Mouse (Mus musculus) neural tube, embryonic 15.5 days (tissue): ENCODE measurements at regions not wholly inside any gene's neighbourhood (a gene's known extent, or its start where the extent isn't known, plus 50 kb on each side); places are given as distances from the start of the nearest gene placed in this dataset.

Experiments used
- ATAC-seq: fragments of 200-750 bp; cut with Nextera tagmentation; 2 replicates; pipeline ENCODE4 v1.8.0; 2017; ENCODE audit warnings: mild to moderate bottlenecking, moderate TSS enrichment, moderate library complexity; ENCODE audit not compliant: low FRiP score
- H3K27ac ChIP-seq: fragments of 300-500 bp; sonication (generic); replicated peaks from 2 replicates; pipeline ENCODE4 v1.5.1; 2015; ENCODE audit warnings: mild to moderate bottlenecking, inconsistent platforms
- H3K27me3 ChIP-seq: fragments of 300-500 bp; sonication (generic); replicated peaks from 2 replicates; pipeline ENCODE4 v1.6.1; 2015; ENCODE audit warnings: inconsistent platforms
- H3K36me3 ChIP-seq: fragments of 300-500 bp; sonication (generic); 2 replicates; pipeline ENCODE4 v1.6.1; 2015; ENCODE audit warnings: inconsistent platforms
- H3K4me1 ChIP-seq: fragments of 300-500 bp; sonication (generic); 2 replicates; pipeline ENCODE4 v1.6.1; 2015; ENCODE audit warnings: inconsistent platforms
- H3K4me2 ChIP-seq: fragments of 300-500 bp; sonication (generic); 2 replicates; pipeline ENCODE4 v1.6.1; 2015; ENCODE audit warnings: inconsistent platforms, mild to moderate bottlenecking, moderate library complexity
- H3K4me3 ChIP-seq: fragments of 300-500 bp; sonication (generic); replicated peaks from 2 replicates; pipeline ENCODE4 v1.5.1; 2015; ENCODE audit warnings: mild to moderate bottlenecking, inconsistent platforms
- H3K9ac ChIP-seq: fragments of 300-500 bp; sonication (generic); replicated peaks from 2 replicates; pipeline ENCODE4 v1.6.1; 2015; ENCODE audit warnings: mild to moderate bottlenecking, inconsistent platforms
- H3K9me3 ChIP-seq: fragments of 300-500 bp; sonication (generic); replicated peaks from 2 replicates; pipeline ENCODE4 v1.6.1; 2016; ENCODE audit warnings: inconsistent platforms
- WGBS: fragments of 180-500 bp; shearing (Covaris S2); methylation state at CpG from one replicate; pipeline ENCODE4 v1.1.7; 2015; ENCODE audit warnings: mixed read lengths; 5-methylcytosine and 5-hydroxymethylcytosine counted together

DNA sequence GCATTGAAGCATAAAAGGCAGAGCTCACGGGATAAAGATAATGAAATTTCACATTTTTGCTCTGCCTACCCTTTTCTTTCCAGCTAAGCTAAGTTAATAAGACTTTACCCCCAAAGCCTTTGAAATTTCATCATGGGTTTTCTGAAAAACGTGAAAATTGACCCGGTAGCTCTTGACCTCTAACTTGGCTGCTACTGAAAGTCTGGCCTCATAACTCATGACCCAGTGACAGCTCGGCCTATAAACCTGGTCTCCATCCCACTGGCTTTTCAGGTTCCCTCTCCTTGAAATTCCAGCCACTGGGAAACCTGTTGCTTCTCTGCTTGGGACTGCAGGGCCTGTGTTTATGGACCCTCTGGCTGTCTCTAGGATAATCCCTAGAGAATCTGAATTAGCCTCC, 2285.3 kb downstream of the 4930444P10Rik start:
- H3K36me3 ChIP-seq: no peaks in the 10 kb centered on the region
- no peak overlapping the region for H3K4me2 ChIP-seq
- H3K9me3 ChIP-seq: no peaks in the 10 kb centered on the region
- no peak overlapping the region for H3K4me3 ChIP-seq
- H3K4me1 ChIP-seq: no peaks in the 10 kb centered on the region
- no peaks in the 10 kb centered on the region for H3K27me3 ChIP-seq
- 40% methylated on average over 4 of the region's 4 CpGs for WGBS
- H3K9ac ChIP-seq: no peak overlapping the region
- ATAC-seq: no peak
- H3K27ac ChIP-seq: no peak overlapping the region

DNA sequence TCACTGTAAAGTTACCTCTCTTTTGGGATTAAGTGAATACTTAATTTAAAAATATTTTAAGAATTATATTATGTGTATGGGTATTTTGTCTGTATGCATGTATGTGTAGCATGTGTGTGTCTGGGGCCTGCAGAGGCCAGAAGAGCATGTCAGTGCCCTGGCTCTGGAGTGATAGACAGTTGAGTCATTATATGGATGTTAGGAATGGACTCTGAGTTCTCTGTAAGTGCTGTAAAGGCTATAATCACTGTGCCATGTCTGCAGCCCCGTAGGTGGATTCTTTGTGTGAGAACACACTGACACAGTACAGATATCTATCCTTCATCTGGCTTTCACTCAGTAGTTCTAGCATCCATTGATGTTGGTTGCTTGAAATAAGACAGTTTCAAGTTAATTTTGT, 2292.7 kb downstream of the 4930444P10Rik start:
- Histone ChIP-seq H3K27ac (no peak overlapping the region), H3K4me3 (no peak overlapping the region), H3K9ac (no peak overlapping the region), H3K9me3 (no peaks in the 10 kb centered on the region), H3K36me3 (no peaks in the 10 kb centered on the region), H3K4me2 (no peak overlapping the region), H3K27me3 (no peaks in the 10 kb centered on the region), H3K4me1 (no peaks in the 10 kb centered on the region)
- WGBS: 84% methylated on average over 1 of the region's 1 CpGs
- no peak for ATAC-seq

DNA sequence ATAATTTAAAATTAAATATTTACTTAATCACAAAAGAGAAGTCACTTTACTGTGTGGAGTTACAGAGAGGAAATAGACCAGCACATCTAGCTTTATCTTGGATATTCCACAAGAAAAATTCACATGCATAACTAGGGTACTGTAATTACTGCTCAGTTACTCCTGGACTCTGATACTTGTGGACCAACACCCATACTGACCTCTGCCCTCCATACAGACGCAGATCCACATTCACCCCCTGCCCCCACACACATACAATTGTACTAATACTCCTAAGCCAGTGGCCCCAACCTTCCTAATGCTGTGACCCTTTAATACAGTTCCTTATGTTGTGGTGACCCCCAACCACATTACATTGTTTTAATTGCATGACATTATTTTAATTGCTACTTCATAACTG, 2294.3 kb downstream of the 4930444P10Rik start:
- H3K4me3 ChIP-seq: no peak overlapping the region
- H3K4me1 ChIP-seq: no peaks in the 10 kb centered on the region
- no peak overlapping the region for H3K4me2 ChIP-seq
- H3K9me3 ChIP-seq: no peaks in the 10 kb centered on the region
- H3K27me3 ChIP-seq: no peaks in the 10 kb centered on the region
- WGBS: 90% methylated on average over 1 of the region's 1 CpGs
- no peak for ATAC-seq
- H3K27ac ChIP-seq: no peak overlapping the region
- H3K36me3 ChIP-seq: no peaks in the 10 kb centered on the region
- H3K9ac ChIP-seq: no peak overlapping the region

DNA sequence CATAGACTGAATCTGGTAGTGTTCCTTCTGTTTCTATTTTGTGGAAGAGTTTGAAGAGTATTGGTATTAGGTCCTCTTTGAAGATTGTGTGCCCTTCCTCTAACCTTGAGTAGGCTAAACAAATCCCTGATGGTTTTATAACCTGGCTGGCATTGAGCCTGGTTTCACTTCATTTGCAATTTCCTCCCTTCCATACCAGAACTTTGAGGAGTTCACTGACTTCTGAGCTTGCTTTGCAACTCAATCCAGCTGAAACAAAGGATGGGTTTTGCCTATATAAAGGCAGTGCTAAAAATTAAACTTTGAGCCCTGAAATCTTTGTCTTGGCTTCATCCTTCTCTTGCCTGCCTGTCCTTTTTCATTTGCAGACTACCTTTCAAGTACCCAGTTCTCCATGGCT, 2297.9 kb downstream of the 4930444P10Rik start:
- no peak overlapping the region for H3K9ac ChIP-seq
- H3K4me1 ChIP-seq: no peaks in the 10 kb centered on the region
- no peaks in the 10 kb centered on the region for H3K27me3 ChIP-seq
- no peak overlapping the region for H3K4me2 ChIP-seq
- ATAC-seq: no peak
- no peak overlapping the region for H3K4me3 ChIP-seq
- H3K27ac ChIP-seq: no peak overlapping the region
- H3K9me3 ChIP-seq: 0 out of 2 replicates have a peak, but pooled peaks cover 9% of the 10 kb centered on the region
- H3K36me3 ChIP-seq: no peaks in the 10 kb centered on the region

DNA sequence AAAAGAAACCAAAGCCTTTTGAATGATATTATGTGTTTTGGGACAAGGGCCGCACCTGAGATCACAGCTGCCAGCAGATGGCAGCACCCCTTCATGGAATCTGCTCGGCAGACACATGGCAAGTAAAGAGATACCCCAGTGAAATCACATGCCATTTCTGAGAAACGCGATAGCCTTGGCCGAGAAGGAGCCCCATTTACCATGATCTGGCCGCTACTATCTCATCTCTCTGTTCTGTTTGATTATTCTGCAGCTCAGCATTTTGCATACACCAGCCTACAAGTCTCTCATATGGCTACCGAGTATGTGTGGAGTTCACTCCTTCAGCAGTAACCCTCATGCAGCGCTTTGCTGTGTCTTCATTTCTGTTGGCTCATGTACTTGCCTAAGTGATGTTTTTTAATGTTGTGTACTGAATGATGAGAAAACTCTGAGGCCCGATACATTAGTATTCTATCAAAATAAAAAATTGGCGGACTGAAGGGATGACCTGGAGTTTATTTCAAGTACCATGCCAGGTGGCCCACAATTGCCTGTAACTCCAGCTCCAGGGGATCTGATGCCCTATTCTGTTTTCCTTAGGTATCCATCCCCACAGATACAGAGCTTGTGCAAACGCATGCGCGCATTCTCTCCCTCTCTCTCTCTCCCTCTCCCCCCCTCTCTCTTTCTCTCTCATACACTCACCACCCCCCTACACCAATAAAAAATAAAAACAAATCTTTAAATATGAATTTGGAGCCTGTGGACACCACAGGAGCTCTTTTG, 2303.6 kb downstream of the 4930444P10Rik start:
- H3K36me3 ChIP-seq: no peaks in the 10 kb centered on the region
- H3K4me2 ChIP-seq: peak overlapping the region; percentile 52
- H3K4me3 ChIP-seq: 0 out of 2 replicates have a peak overlapping the region, but pooled peaks have one; percentile 18
- H3K9ac ChIP-seq: no peak overlapping the region
- 39% methylated on average over 13 of the region's 13 CpGs for WGBS
- H3K27ac ChIP-seq: no peak overlapping the region
- no peaks in the 10 kb centered on the region for H3K4me1 ChIP-seq
- peak; percentile 94 for ATAC-seq
- H3K27me3 ChIP-seq: peaks cover 2% of the 10 kb centered on the region; the same call in 1 of the 2 replicates
- 0 out of 2 replicates have a peak, but pooled peaks cover 9% of the 10 kb centered on the region for H3K9me3 ChIP-seq

DNA sequence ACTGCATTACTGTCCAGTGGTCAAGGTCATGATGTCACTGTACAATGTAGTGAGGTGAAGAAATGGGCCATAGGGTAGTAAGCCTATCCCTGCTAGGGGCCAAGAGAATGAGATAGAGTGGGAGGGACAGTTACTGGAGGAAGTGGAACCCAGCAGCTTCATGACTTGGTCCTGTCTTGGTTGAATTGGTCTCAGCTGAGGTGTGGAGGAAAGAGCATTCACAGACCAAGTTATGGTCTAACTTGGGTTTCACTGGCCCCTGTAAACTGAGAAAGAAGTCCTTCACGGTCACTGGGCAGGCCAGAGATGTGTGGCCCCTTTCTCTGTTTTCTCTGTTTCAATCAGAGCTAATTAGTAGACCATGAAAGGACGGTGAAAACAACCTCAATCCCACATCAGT, 2306.1 kb downstream of the 4930444P10Rik start:
- Histone ChIP-seq H3K9me3 (0 out of 2 replicates have a peak, but pooled peaks cover 4% of the 10 kb centered on the region), H3K27ac (no peak overlapping the region), H3K9ac (no peak overlapping the region), H3K4me3 (no peak overlapping the region), H3K4me1 (no peaks in the 10 kb centered on the region), H3K4me2 (no peak overlapping the region), H3K36me3 (no peaks in the 10 kb centered on the region), H3K27me3 (peaks cover 2% of the 10 kb centered on the region; the same call in 1 of the 2 replicates)
- 71% methylated on average over 2 of the region's 2 CpGs for WGBS
- ATAC-seq: no peak

DNA sequence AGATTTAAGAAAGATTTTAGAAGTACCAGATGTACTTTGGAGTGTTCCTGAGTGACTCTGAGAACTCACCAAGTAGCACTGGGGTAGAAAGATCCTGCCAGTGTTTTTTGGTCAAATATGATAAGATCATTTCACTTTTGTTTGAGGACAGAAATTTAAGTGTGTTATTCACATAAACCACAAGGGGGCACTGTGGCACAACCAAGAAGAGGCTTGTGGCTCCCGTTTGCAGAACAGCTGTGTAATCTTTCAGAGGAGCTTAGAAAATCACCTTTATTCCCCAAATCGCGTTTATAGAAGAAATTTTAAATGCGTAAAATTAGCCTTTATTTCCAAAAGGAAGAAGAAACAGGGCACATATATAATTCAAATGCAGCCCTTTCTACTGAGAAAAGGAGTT, 2308.7 kb downstream of the 4930444P10Rik start:
- Histone ChIP-seq H3K9ac (no peak overlapping the region), H3K4me1 (no peaks in the 10 kb centered on the region), H3K4me3 (no peak overlapping the region), H3K9me3 (no peaks in the 10 kb centered on the region), H3K27me3 (peaks cover 2% of the 10 kb centered on the region; the same call in 1 of the 2 replicates), H3K27ac (no peak overlapping the region), H3K4me2 (no peak overlapping the region), H3K36me3 (no peaks in the 10 kb centered on the region)
- 8% methylated on average over 4 of the region's 4 CpGs for WGBS
- ATAC-seq: no peak

DNA sequence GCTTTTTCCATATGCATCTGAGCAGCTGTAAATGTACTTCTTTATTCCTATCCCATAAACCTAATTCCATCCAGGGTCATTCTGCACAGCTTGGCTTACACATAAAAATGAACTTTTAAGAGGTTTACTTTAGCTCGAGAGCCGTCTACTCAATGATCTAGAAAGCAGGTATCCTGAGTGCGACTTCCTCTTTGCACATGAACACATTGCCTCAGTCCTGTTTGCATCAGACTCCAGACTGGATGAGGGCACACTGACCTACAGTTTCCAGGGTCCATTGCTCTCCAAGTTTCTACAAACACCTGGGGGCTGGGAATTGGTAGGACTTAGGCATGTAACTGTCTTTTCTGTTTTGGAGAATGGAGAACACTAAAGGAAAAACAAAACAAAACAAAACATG, 2310.5 kb downstream of the 4930444P10Rik start:
- no peaks in the 10 kb centered on the region for H3K9me3 ChIP-seq
- H3K4me1 ChIP-seq: no peaks in the 10 kb centered on the region
- no peak overlapping the region for H3K4me3 ChIP-seq
- no peak overlapping the region for H3K4me2 ChIP-seq
- no peak for ATAC-seq
- peaks cover under 1% of the 10 kb centered on the region; the same call in 1 of the 2 replicates for H3K27me3 ChIP-seq
- no peak overlapping the region for H3K27ac ChIP-seq
- no peaks in the 10 kb centered on the region for H3K36me3 ChIP-seq
- 86% methylated on average over 3 of the region's 3 CpGs for WGBS
- no peak overlapping the region for H3K9ac ChIP-seq

DNA sequence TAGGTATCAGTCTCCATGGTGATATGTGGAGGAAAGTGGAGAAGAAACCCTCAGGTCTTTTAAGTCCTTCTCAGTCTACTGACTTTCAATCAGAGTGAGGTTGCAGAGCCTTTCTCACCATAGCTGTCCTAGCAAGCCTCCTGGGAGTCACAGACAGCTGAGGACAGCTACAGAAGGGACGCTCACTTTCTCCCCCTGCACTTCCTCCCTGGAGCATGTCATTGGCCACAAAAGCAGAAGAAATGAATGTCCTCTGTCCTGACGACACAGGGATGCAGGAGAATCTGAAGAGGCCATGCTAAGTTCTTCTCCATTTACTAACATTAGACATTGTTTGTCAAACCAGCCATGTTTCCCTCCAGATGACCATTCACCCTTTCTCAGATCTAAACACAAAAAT, 2321.0 kb downstream of the 4930444P10Rik start:
- Histone ChIP-seq H3K27me3 (no peaks in the 10 kb centered on the region), H3K4me2 (no peak overlapping the region), H3K36me3 (no peaks in the 10 kb centered on the region), H3K9me3 (no peaks in the 10 kb centered on the region), H3K4me3 (no peak overlapping the region), H3K9ac (no peak overlapping the region), H3K4me1 (no peaks in the 10 kb centered on the region), H3K27ac (no peak overlapping the region)
- no peak for ATAC-seq
- WGBS: 33% methylated on average over 2 of the region's 2 CpGs

DNA sequence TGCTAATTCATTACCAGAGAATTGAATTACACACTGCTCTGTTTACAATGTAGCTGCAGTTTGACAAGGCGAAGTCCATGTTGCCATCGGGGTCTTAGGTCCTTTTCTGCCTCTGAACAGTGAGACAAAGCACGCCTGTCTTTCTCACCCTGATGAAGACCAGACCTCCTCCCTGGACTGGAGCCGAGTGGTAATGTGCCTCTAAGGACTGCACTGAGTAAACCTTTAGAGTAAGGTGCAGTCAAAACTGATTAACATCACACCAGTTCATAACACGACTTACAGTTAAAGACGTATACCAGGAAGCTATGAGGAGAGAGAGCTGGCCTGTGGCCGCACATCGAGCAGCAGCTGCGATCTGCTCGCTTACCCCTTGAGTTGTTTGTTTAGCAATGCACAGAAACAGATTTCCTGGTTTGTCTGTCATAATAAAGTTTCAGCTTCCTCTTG, 2322.1 kb downstream of the 4930444P10Rik start:
- Histone ChIP-seq H3K9me3 (no peaks in the 10 kb centered on the region), H3K36me3 (no peaks in the 10 kb centered on the region), H3K4me2 (no peak overlapping the region), H3K27me3 (no peaks in the 10 kb centered on the region), H3K4me1 (no peaks in the 10 kb centered on the region), H3K9ac (no peak overlapping the region), H3K27ac (no peak overlapping the region), H3K4me3 (no peak overlapping the region)
- ATAC-seq: no peak
- WGBS: 70% methylated on average over 10 of the region's 10 CpGs

DNA sequence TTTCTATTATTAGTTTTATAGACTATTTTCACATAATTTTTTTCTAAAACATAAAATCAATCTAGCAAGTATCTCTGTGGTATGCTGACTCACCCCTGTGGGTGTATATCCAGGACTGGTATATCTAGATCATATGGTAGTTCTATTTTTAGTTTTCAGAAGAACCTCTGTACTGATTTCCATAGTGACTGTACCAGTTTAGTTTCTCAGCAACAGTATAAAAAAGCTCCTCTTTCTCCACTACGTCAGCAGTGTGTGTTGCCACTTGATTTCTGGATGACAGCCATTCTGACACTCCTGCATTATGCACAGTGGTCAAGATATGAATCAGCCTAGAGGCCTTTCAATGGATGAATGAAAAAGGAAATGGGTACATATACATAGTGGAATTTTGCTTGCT, 2338.6 kb downstream of the A830018L16Rik start:
- WGBS: 75% methylated on average over 1 of the region's 1 CpGs
- Histone ChIP-seq H3K9me3 (no peaks in the 10 kb centered on the region), H3K4me2 (no peak overlapping the region), H3K27ac (no peak overlapping the region), H3K4me1 (no peaks in the 10 kb centered on the region), H3K36me3 (no peaks in the 10 kb centered on the region), H3K4me3 (no peak overlapping the region), H3K27me3 (no peaks in the 10 kb centered on the region), H3K9ac (no peak overlapping the region)
- no peak for ATAC-seq

DNA sequence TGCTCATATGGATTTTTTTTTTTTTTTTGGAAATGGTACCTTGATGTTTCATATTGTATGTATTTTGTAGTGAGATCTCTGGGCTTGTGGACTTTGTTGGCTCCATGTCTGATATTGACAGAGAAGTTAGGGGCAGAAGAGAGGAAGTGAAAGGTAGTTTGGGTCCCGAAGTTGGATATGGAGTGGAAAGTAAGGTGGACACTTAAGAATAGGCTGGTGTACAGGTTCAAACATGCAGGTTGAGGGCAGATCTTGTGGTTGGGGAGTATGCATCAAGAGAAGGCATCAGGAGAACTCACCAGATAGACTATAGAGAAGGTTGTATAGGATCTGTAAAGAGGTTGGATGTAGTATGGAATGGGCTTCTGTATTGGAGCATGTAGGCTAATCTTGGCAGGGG, 2337.5 kb downstream of the A830018L16Rik start:
- no peak for ATAC-seq
- Histone ChIP-seq H3K4me1 (no peaks in the 10 kb centered on the region), H3K4me3 (no peak overlapping the region), H3K36me3 (no peaks in the 10 kb centered on the region), H3K9me3 (no peaks in the 10 kb centered on the region), H3K27ac (no peak overlapping the region), H3K4me2 (no peak overlapping the region), H3K9ac (no peak overlapping the region), H3K27me3 (no peaks in the 10 kb centered on the region)
- WGBS: 95% methylated on average over 1 of the region's 1 CpGs
